Mouse (Mus musculus): ENCODE data around the gene Nop53.
A peak's percentile ranks its signal among the peaks of the same experiment; 100 is the strongest.
"Not testable (repeated sequence)": the region's sequence is repeated elsewhere in the genome, so short reads cannot be mapped to it uniquely, and the experiment has no call there.

Nop53 gene

DNA sequence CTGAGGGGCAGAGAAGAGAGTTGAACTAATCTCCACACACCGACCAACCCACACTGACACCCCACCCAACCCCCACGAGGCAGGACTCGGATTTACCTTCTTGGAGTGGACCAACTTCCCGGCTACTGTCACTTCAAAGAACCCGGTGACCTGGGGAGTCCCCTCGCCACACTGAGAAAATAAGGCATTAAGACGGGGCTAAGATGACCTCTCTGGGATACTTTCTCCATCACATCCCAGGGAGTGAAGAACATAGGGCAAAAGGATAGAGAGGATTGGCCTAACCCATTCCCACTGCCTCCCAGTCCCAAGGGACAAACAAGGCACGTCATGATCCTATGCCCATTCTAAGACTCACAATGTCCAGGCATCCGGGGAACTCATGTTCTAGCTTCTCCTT, 25.9 kb downstream of the Nop53 start:
- DNase-seq (ENCODE audit: low spot score), result no peak

DNA sequence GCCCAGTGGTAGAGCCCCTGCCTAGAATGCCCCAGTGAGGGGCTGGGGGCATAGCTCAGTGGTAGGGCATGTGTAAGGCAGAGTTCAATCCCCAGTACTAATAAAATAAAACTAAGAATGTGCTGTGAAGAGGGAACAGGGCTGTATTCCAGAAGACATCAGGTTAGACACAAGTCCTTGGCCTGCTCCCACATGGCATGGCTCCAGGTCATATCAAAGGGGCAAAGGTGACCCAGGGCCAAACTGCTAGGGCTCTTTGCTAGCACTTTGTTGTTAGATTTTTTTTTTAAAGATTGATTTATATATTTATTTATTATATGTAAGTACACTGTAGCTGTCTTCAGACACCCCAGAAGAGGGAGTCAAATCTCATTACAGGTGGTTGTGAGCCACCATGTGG, 27.5 kb downstream of the Nop53 start:
- DNase-seq (ENCODE audit: low spot score), result no peak

DNA sequence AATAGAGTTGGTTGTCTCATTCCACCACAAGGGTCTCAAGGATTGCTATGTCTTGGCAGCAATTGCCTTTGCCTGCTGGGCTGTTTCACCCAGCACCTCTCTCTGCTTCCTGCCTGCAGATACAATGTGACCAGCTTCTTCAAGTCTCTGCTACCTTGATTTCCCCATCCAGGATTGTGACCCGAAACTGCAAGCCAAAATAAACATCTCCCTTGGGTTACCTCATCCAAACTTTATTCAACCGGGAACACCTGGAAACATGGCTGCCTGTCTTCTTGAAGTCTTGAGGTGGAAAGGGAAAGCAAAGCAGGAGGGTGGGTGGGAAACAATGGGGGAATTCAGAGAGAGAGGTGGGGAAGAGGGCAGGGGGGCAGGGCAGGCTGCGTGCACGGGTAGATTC, 28.9 kb downstream of the Nop53 start:
- DNase-seq (ENCODE audit: low spot score), result no peak

DNA sequence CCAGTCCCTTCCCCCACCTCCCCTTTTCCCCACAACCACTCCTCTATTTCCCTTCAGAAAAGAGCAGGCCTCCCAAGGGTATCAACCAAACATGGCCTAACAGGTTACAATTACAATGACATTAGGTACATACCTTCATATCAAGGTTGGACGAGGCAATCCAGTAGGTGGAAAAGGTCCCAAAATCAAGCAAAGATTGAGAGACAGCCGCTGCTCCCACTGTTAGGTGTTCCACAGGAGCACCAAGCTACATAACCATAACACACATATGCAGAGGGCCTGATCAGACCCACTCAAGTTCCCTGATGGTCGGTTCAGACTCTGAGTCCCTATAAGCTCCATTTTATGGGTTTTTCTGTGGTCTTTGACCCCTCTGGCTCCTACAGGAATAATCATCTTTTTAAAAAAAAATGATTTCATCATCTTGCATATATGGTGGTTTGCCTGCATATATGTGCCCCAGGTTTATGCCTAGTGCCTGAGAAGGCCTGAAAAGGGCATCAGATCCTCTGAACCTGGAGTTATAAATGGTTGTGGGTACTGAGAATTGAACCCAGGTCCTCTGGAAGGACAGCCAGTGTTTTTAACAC, 29.6 kb downstream of the Nop53 start:
- no peak for DNase-seq (ENCODE audit: low spot score)

DNA sequence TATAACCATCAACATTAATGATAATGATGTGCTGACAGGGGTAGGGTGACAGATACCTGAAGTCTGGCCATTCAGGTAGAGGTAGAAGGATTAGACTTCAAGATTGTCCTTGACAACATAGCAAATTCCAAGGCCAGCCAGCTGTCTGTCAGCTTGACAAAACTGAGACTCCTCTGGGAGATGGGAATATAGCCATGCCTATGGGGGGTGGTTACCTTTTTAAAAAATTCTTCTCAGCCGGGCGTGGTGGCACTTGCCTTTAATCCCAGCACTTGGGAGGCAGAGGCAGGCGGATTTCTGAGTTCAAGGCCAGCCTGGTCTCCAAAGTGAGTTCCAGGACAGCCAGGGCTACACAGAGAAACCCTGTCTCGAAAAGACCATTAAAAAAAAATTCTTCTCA, 30.2 kb downstream of the Nop53 start:
- not testable (repeated sequence) for DNase-seq (ENCODE audit: low spot score)

DNA sequence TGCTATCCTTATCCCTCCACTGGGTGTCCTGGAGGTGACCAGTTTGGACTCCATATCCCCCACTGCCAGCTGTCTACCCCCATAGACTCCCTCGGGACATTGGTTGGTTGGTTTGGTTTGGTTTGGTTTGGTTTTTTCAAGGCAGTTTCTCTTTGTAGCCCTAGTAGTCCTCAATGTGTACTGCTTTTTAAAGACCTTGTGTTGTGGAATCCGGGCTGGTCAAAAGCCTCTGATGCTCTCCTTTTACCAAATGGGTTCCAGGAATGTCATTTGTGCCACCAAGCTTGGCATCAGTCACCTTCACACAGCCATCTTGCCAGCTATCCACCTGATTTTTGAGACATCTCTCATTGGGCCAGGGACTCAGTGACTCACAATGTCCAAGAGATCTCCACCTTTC, 31.1 kb downstream of the Nop53 start:
- DNase-seq (ENCODE audit: low spot score), result no peak

DNA sequence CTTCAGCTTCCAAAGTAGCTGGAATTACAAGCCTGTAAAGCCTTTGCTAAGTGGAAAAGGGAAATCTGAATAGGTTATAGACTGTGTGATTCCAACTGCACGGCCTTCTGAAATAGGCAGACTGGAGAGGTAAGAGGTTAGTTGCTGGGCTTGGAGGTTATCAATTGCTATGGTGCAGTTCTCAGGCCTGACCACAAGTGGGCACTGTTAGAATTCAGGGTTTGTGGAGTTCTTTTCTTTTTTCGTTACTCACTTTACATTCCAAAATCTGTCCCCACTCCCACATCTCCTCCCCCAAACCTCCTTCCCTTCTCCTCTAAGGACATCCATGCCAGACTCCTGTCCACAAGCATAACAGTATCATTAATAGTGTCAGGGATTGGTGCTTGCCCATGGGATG, 31.6 kb downstream of the Nop53 start:
- DNase-seq (ENCODE audit: low spot score), result peak; percentile 30

DNA sequence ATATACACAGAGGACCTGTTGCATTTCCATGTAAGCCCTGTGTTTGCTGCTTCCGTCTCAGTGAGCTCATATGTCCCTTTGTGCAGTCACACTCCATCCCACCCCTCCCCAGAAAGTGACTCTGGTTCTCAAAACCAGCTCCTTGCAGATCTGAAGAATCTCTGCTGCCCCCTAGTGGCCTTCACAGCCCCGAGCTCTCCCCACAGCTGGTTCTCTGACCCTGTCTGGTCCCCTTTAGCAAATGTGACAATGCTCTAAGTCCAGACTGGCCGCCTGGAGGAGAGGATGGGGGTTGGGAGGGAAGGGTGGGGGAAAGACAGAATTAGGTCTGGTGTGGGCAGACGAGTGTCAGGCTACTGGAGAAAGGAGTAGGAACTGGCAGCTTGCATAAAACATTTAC, 33.7 kb downstream of the Nop53 start:
- peak; percentile 73 for DNase-seq (ENCODE audit: low spot score)

DNA sequence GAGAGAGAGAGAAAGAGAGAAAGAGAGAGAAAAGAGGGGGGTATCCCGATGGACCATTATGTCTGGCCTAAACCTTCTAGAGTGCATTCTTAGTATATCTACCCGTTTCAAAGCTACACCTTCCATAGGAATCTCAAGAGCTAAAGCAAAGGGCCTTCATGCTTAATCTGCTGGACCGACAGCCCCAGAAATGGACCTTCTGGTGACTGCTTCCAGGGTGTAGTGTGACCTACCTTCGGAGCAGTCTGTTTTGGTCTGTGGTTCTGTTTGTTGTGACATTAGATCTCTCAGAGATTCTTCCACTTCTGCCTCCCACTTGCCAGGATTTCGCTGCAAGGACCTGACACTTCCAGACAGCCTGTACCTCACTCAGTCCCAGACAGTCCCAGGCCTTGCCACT, 35.4 kb downstream of the Nop53 start:
- DNase-seq (ENCODE audit: low spot score), result no peak

DNA sequence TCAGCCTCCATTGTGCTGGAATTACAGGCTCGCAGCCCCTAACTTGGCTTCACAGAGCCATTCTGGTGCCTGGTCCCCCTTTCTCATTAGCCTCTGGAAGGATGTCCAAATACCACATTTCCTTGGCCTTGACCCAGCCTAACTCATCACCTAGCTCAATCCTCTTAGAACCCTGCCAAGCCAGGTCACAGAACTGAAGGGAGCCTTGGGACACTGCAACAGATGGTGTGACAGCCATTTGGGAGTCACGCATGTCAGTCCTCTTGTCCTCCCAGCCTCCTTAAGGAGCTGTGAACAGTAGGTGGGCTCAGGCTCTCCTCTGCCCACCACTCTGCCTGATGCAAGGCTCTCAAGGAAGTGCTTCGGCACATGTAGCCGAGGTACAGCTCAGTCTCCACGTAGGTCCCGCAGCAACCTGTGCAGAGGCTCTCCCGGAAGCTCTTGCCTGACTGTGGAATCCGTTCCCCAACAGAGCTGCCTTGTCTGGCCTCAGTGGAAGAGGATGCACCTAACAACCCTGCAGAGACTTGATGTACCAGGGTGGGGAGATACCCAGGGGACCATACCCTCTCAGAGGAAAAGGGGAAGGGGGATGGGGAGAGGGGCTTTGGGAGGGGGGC, 37.8 kb downstream of the Nop53 start:
- no peak for DNase-seq (ENCODE audit: low spot score)

DNA sequence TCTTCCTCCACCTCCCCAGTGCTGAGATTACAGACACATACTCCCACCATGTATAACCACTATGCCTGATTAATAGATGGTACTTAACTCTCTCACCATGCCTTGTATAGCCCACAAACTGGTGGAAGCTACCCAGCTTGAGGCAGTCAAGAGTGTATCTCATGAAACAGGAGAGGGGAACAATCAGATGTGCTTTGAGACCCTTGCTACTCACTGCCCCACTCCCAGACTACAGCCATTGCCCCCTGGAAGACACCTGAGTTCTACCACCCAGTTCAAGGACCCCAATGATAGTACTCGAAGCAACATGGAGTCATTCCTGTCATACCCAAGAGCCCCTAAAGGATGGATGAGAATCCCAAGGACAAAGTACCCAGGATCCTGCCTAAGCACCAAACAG, 39.3 kb downstream of the Nop53 start:
- DNase-seq (ENCODE audit: low spot score), result no peak

DNA sequence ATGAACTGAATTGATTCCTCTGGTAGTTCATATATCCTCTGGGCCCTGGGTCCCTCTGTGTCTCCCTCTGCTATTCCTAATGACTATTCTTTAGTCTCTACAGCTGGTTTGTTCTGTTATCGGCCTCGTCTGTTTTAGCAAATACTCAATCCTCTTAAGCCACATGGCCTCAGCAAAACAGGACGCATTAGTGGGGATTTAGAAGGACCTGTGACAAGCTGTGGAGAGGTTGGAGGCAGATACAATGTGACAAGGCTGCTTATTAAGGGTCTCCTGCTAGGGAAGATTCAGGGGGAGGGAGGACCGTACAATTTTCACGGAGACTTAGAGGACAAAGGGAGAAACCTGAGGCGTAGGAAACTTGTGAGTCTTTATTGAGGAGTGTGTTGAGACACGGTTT, 40.0 kb downstream of the Nop53 start:
- no peak for DNase-seq (ENCODE audit: low spot score)

DNA sequence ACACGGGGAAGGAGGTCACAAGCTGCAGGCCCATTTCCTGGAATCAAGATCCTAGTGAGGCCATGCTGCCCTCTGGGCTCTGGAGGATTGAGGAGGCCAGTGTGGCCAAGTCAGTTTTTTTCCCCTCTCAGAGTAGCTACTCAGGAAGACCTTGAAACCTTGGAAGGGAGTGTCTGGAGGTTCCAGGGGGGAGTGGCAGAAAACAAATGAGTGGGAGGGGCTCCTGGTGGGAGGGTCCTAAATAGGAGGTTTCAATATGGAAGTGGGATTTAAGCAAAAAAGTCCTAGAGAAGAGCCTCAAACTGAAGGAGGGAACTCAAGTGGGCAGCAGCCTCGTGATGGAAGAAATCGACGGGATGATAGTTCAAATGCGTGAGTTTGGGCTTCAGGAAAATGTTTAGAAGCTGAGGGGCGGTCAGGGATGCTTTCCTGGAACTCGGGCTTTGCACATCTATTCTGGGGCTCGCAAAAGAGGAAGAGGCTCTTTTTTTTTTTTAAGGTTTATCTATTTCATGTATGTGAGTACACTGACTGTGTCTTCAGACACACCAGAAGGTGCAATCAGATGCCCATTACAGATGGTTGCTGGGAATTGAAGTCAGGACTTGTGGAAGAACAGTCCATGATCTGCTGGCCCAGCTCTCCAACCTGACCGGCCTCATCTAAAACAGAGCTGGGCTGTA, 44.4 kb downstream of the Nop53 start:
- DNase-seq (ENCODE audit: low spot score), result no peak

DNA sequence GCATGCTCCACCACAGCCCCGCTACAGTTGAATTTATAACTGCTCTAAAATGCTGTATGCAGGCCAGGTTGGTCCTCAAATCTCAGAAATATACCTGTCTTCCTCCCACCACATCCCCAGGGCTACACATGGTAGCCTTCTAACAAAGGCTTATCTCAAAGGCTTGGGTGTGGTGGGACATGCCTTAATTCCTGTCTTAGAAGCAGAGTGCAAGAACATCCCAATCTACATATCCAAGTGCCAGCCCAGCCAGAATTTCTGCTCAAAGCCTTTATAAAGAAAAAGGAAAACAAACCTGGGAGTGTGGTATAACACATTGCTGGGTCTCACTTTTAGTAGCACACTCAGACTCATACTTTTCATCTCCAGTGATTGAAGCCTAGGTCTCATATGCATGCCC, 51.6 kb downstream of the Nop53 start:
- no peak for DNase-seq (ENCODE audit: low spot score)
